Mouse (Mus musculus): Measurements from ENCODE around the gene Gchfr. TPM values are rescaled to one million over a fixed set of nuclear protein-coding genes. Genes with fewer than 3 reads are reported as not detected.
A peak's percentile ranks its signal among the peaks of the same experiment; 100 is the strongest.

Gene Gchfr
- 5.3 and 6.3 TPM in 2 replicates for polyA plus RNA-seq (2012; rRNA removed)

- TF ChIP-seq CTCF (IDR thresholded peaks at IDR 0.05; ENCODE audit: borderline replicate concordance, extremely low read depth, insufficient read depth, insufficient read length) (no peak), POLR2A (IDR thresholded peaks at IDR 0.05; ENCODE audit: borderline replicate concordance, extremely low read depth, insufficient read depth, insufficient read length, poor library complexity, severe bottlenecking) (no peak)
- peak; percentile 75 for DNase-seq (ENCODE audit: low read depth)
Observed at GRCm38 (mm10) chr2:119166901-119167865, at the start of gene Gchfr. TSS of gene Gchfr (plus strand) at chr2:119167773.

GRCm38 (mm10) chr2:119136346-119136898 lies 31.2 kb upstream of the Gchfr start:
- TF ChIP-seq POLR2A (IDR thresholded peaks at IDR 0.05; ENCODE audit: borderline replicate concordance, extremely low read depth, insufficient read depth, insufficient read length, poor library complexity, severe bottlenecking) (no peak), CTCF (IDR thresholded peaks at IDR 0.05; ENCODE audit: borderline replicate concordance, extremely low read depth, insufficient read depth, insufficient read length) (no peak)
- no peak for DNase-seq (ENCODE audit: low read depth)

- TF ChIP-seq CTCF (IDR thresholded peaks at IDR 0.05; ENCODE audit: borderline replicate concordance, extremely low read depth, insufficient read depth, insufficient read length) = peak; percentile 23; the same call in 1 of the 2 replicates
- TF ChIP-seq POLR2A (IDR thresholded peaks at IDR 0.05; ENCODE audit: borderline replicate concordance, extremely low read depth, insufficient read depth, insufficient read length, poor library complexity, severe bottlenecking) = no peak
- DNase-seq (ENCODE audit: low read depth) = no peak
Observed at GRCm38 (mm10) chr2:119145199-119145598, 22.4 kb upstream of the Gchfr start.

GRCm38 (mm10) chr2:119146435-119146834 lies 21.1 kb upstream of the Gchfr start:
- no peak for DNase-seq (ENCODE audit: low read depth)
- no peak for TF ChIP-seq POLR2A (IDR thresholded peaks at IDR 0.05; ENCODE audit: borderline replicate concordance, extremely low read depth, insufficient read depth, insufficient read length, poor library complexity, severe bottlenecking)
- no peak for TF ChIP-seq CTCF (IDR thresholded peaks at IDR 0.05; ENCODE audit: borderline replicate concordance, extremely low read depth, insufficient read depth, insufficient read length)

GRCm38 (mm10) chr2:119147160-119147678 lies 20.4 kb upstream of the Gchfr start:
- DNase-seq (ENCODE audit: low read depth) = no peak
- no peak for TF ChIP-seq POLR2A (IDR thresholded peaks at IDR 0.05; ENCODE audit: borderline replicate concordance, extremely low read depth, insufficient read depth, insufficient read length, poor library complexity, severe bottlenecking)
- TF ChIP-seq CTCF (IDR thresholded peaks at IDR 0.05; ENCODE audit: borderline replicate concordance, extremely low read depth, insufficient read depth, insufficient read length) = no peak

GRCm38 (mm10) chr2:119147775-119148174 lies 19.8 kb upstream of the Gchfr start:
- TF ChIP-seq POLR2A (IDR thresholded peaks at IDR 0.05; ENCODE audit: borderline replicate concordance, extremely low read depth, insufficient read depth, insufficient read length, poor library complexity, severe bottlenecking) (no peak), CTCF (IDR thresholded peaks at IDR 0.05; ENCODE audit: borderline replicate concordance, extremely low read depth, insufficient read depth, insufficient read length) (no peak)
- no peak for DNase-seq (ENCODE audit: low read depth)

GRCm38 (mm10) chr2:119152255-119152654 lies 15.3 kb upstream of the Gchfr start:
- no peak for DNase-seq (ENCODE audit: low read depth)
- TF ChIP-seq CTCF (IDR thresholded peaks at IDR 0.05; ENCODE audit: borderline replicate concordance, extremely low read depth, insufficient read depth, insufficient read length) (no peak), POLR2A (IDR thresholded peaks at IDR 0.05; ENCODE audit: borderline replicate concordance, extremely low read depth, insufficient read depth, insufficient read length, poor library complexity, severe bottlenecking) (no peak)

GRCm38 (mm10) chr2:119154683-119155082 lies 12.9 kb upstream of the Gchfr start:
- TF ChIP-seq POLR2A (IDR thresholded peaks at IDR 0.05; ENCODE audit: borderline replicate concordance, extremely low read depth, insufficient read depth, insufficient read length, poor library complexity, severe bottlenecking) (no peak), CTCF (IDR thresholded peaks at IDR 0.05; ENCODE audit: borderline replicate concordance, extremely low read depth, insufficient read depth, insufficient read length) (no peak)
- no peak for DNase-seq (ENCODE audit: low read depth)

GRCm38 (mm10) chr2:119155388-119155787 lies 12.2 kb upstream of the Gchfr start:
- TF ChIP-seq POLR2A (IDR thresholded peaks at IDR 0.05; ENCODE audit: borderline replicate concordance, extremely low read depth, insufficient read depth, insufficient read length, poor library complexity, severe bottlenecking) (no peak), CTCF (IDR thresholded peaks at IDR 0.05; ENCODE audit: borderline replicate concordance, extremely low read depth, insufficient read depth, insufficient read length) (no peak)
- no peak for DNase-seq (ENCODE audit: low read depth)

GRCm38 (mm10) chr2:119156081-119156680 lies 11.4 kb upstream of the Gchfr start:
- no peak for DNase-seq (ENCODE audit: low read depth)
- TF ChIP-seq POLR2A (IDR thresholded peaks at IDR 0.05; ENCODE audit: borderline replicate concordance, extremely low read depth, insufficient read depth, insufficient read length, poor library complexity, severe bottlenecking) (no peak), CTCF (IDR thresholded peaks at IDR 0.05; ENCODE audit: borderline replicate concordance, extremely low read depth, insufficient read depth, insufficient read length) (no peak)
